Mouse (Mus musculus) neural tube, embryonic 15.5 days (tissue): ENCODE measurements around the gene Polr3a. TPM values are rescaled to one million over a fixed set of nuclear protein-coding genes. Genes with fewer than 3 reads are reported as not detected.
"Not testable (repeated sequence)": the region's sequence is repeated elsewhere in the genome, so short reads cannot be mapped to it uniquely, and the experiment has no call there.

Source experiments
- ATAC-seq: fragments of 200-750 bp; cut with Nextera tagmentation; 2 replicates; pipeline ENCODE4 v1.8.0; 2017; ENCODE audit warnings: mild to moderate bottlenecking, moderate TSS enrichment, moderate library complexity; ENCODE audit not compliant: low FRiP score
- H3K27ac ChIP-seq: fragments of 300-500 bp; sonication (generic); replicated peaks from 2 replicates; pipeline ENCODE4 v1.5.1; 2015; ENCODE audit warnings: mild to moderate bottlenecking, inconsistent platforms
- H3K27me3 ChIP-seq: fragments of 300-500 bp; sonication (generic); replicated peaks from 2 replicates; pipeline ENCODE4 v1.6.1; 2015; ENCODE audit warnings: inconsistent platforms
- H3K36me3 ChIP-seq: fragments of 300-500 bp; sonication (generic); 2 replicates; pipeline ENCODE4 v1.6.1; 2015; ENCODE audit warnings: inconsistent platforms
- H3K4me1 ChIP-seq: fragments of 300-500 bp; sonication (generic); 2 replicates; pipeline ENCODE4 v1.6.1; 2015; ENCODE audit warnings: inconsistent platforms
- H3K4me2 ChIP-seq: fragments of 300-500 bp; sonication (generic); 2 replicates; pipeline ENCODE4 v1.6.1; 2015; ENCODE audit warnings: inconsistent platforms, mild to moderate bottlenecking, moderate library complexity
- H3K4me3 ChIP-seq: fragments of 300-500 bp; sonication (generic); replicated peaks from 2 replicates; pipeline ENCODE4 v1.5.1; 2015; ENCODE audit warnings: mild to moderate bottlenecking, inconsistent platforms
- H3K9ac ChIP-seq: fragments of 300-500 bp; sonication (generic); replicated peaks from 2 replicates; pipeline ENCODE4 v1.6.1; 2015; ENCODE audit warnings: mild to moderate bottlenecking, inconsistent platforms
- H3K9me3 ChIP-seq: fragments of 300-500 bp; sonication (generic); replicated peaks from 2 replicates; pipeline ENCODE4 v1.6.1; 2016; ENCODE audit warnings: inconsistent platforms
- WGBS: fragments of 180-500 bp; shearing (Covaris S2); methylation state at CpG from one replicate; pipeline ENCODE4 v1.1.7; 2015; ENCODE audit warnings: mixed read lengths; 5-methylcytosine and 5-hydroxymethylcytosine counted together
- polyA plus RNA-seq: library from polyadenylated mRNA; unstranded; fragments of >200 nt; fragmentation: Nextera tagmentation; extraction: Ambion mirVana; gene quantifications from 2 replicates; pipeline ENCODE4 v1.2.1, GENCODE M21; 2015

Polr3a gene
- polyA plus RNA-seq, 1 experiment from 2014 or later, result 16.2 TPM

DNA sequence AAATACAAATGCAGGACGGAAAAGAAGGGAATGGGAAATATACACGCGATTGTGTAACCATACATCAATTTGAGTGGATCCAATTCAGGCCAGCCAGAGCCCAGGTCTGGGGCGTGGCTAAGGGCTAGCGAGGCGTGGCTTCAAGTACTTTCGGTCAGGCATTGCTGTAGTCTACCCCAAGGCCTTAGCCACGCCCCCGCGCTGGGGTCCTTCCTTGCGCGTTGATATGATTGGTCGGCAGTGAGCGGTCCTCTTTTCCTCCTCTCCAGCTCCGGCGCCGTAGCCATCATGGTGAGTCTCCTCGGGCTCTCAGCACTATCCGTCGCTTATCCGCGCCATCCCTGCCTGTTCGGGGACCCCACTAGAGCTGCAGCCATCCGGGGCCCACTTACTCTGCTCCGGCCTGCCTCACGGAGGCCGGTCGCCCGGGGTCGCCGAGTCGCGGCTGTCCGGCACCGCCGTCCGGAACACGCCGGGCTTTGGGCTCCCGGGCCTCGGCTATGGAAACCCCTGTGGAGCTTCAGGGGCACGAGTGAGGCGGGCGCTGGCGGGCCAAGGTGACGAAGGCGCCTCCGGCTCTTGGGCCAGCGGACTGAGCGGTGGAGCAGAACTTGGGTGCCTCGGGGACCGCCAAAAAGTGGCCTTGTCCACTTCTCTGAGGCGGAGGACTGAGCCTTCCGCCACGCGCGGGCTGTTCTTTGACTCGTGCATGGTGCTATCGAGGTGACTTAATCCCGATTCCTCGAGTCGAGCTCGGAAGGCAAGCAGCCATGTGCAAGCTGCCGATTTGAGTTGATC lies 3.8 kb upstream of the Polr3a start:
- peak overlapping the region; percentile 83 for H3K9ac ChIP-seq
- peaks cover 33% of the 10 kb centered on the region for H3K36me3 ChIP-seq
- ATAC-seq, result peak; percentile 92
- whole genome bisulfite sequencing, result under 1% methylated on average over 64 of the region's 64 CpGs
- H3K4me2 ChIP-seq, result peak overlapping the region; percentile 66
- H3K9me3 ChIP-seq, result no peaks in the 10 kb centered on the region
- no peaks in the 10 kb centered on the region for H3K27me3 ChIP-seq
- H3K4me3 ChIP-seq, result peak overlapping the region; percentile 70
- H3K27ac ChIP-seq, result peak overlapping the region; percentile 84
- H3K4me1 ChIP-seq, result peaks cover 48% of the 10 kb centered on the region

DNA sequence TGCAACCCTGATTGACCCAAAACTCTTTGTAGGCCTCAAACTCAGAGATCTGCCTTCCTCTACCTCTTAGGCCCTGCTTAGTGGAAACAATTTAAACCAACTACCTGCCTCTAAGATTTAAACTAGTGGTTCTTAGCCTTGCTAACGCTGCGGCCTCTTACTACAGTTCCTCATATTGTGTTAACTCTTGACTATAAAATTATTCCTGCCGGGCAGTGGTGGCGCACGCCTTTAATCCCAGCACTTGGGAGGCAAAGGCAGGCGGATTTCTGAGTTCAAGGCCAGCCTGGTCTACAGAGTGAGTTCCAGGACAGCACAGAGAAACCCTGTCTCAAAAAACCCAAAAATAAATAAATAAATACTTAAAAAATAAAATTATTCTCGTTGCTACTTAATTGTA lies 2.9 kb upstream of the Polr3a start:
- H3K4me3 ChIP-seq, result peak overlapping the region; percentile 70; the same call in 1 of the 2 replicates
- not testable (repeated sequence) for H3K9ac ChIP-seq, H3K27ac ChIP-seq, H3K27me3 ChIP-seq, H3K9me3 ChIP-seq, ATAC-seq
- WGBS, result 93% methylated on average over 7 of the region's 7 CpGs
- H3K4me2 ChIP-seq, result 0 out of 2 replicates have a peak overlapping the region, but pooled peaks have one; percentile 66
- peaks cover 52% of the 10 kb centered on the region for H3K4me1 ChIP-seq
- peaks cover 27% of the 10 kb centered on the region for H3K36me3 ChIP-seq

GRCm38 (mm10) chr14:24486241-24486767 lies 554 bp downstream of the Polr3a start:
- 0 out of 2 replicates have a peak, but pooled peaks have one; percentile 6 for ATAC-seq
- WGBS, result 9% methylated on average over 13 of the region's 13 CpGs
- peak overlapping the region; percentile 78 for H3K4me2 ChIP-seq
- peaks cover 20% of the 10 kb centered on the region for H3K4me1 ChIP-seq
- H3K36me3 ChIP-seq, result peaks cover 30% of the 10 kb centered on the region
- peak overlapping the region; percentile 66; the same call in 1 of the 2 replicates for H3K27ac ChIP-seq
- H3K9me3 ChIP-seq, result no peaks in the 10 kb centered on the region
- no peaks in the 10 kb centered on the region for H3K27me3 ChIP-seq
- H3K9ac ChIP-seq, result peak overlapping the region; percentile 87
- H3K4me3 ChIP-seq, result peak overlapping the region; percentile 89

- H3K36me3 ChIP-seq, result peaks cover 97% of the 10 kb centered on the region
These were observed 18.1 kb downstream of the Polr3a start for GRCm38 (mm10) chr14:24468806-24469205.

DNA sequence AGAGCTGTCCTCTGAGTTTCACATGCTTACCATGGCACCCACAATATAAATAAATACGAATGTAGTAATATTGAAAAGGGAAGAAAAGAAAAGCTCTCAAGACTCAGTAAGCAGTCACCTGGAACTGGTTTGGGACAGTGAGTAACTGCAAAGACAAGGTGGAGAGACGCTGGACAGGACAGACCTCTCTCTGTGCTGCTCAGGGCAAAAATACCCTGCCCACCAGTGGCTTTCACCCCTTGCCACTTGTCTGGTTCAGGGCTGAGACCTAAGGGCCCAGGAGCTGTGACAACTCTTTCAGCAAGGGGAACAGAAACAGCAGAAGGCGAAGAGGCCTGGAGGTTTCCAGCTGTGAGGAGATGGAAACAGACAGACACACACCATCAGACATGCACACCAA lies 28.7 kb downstream of the Polr3a start:
- H3K9me3 ChIP-seq, result no peaks in the 10 kb centered on the region
- H3K4me1 ChIP-seq, result no peaks in the 10 kb centered on the region
- H3K36me3 ChIP-seq, result peaks cover 99% of the 10 kb centered on the region
- H3K4me3 ChIP-seq, result no peak overlapping the region
- H3K9ac ChIP-seq, result no peak overlapping the region
- H3K27ac ChIP-seq, result no peak overlapping the region
- 90% methylated on average over 3 of the region's 3 CpGs for WGBS
- ATAC-seq, result no peak
- no peak overlapping the region for H3K4me2 ChIP-seq
- no peaks in the 10 kb centered on the region for H3K27me3 ChIP-seq

More at GRCm38 (mm10) chr14:24468806-24469205, 18.1 kb downstream of the Polr3a start:
- Histone ChIP-seq H3K9me3 (no peaks in the 10 kb centered on the region), H3K27ac (no peak overlapping the region), H3K4me2 (no peak overlapping the region), H3K27me3 (no peaks in the 10 kb centered on the region), H3K9ac (no peak overlapping the region), H3K4me3 (no peak overlapping the region), H3K4me1 (no peaks in the 10 kb centered on the region)
- ATAC-seq, result no peak
- WGBS, result 89% methylated on average over 6 of the region's 6 CpGs

GRCm38 (mm10) chr14:24443529-24443928 lies 43.3 kb downstream of the Polr3a start:
- not testable (repeated sequence) for H3K27me3 ChIP-seq, H3K9me3 ChIP-seq, H3K4me3 ChIP-seq, H3K4me2 ChIP-seq, ATAC-seq, H3K27ac ChIP-seq, H3K9ac ChIP-seq, H3K4me1 ChIP-seq
- H3K36me3 ChIP-seq, result peaks cover 22% of the 10 kb centered on the region
- 91% methylated on average over 4 of the region's 4 CpGs for WGBS

Other genes starting within 250 kb of the Polr3a start
- 17.5 and 19.9 TPM in 2 replicates for gene Dlg5, start 241.1 kb downstream of the Polr3a start, polyA plus RNA-seq
- not detected in 2 replicates for gene E330034G19Rik, start 193.8 kb downstream of the Polr3a start, polyA plus RNA-seq
- 573 and 590 TPM in 2 replicates for gene Rps24, start 67 bp upstream of the Polr3a start, polyA plus RNA-seq